Mouse (Mus musculus) liver, postnatal 0 days (tissue): ENCODE data around the gene Rab5a. TPM values are rescaled to one million over a fixed set of nuclear protein-coding genes. Genes with fewer than 3 reads are reported as not detected.

Source experiments
- ATAC-seq: fragments of 200-750 bp; cut with Nextera tagmentation; 2 replicates; pipeline ENCODE4 v1.8.0; 2017; ENCODE audit warnings: mild to moderate bottlenecking, moderate library complexity
- DNase-seq: peaks from one replicate; pipeline ENCODE4 v3.0.0-alpha.2; 2016
- H3K27ac ChIP-seq: fragments of 300-500 bp; sonication (generic); 2 replicates; pipeline ENCODE4 v1.5.1; 2014; ENCODE audit warnings: antibody characterized with exemption, moderate library complexity, mild to moderate bottlenecking, low read depth
- H3K27me3 ChIP-seq: fragments of 300-500 bp; sonication (generic); 2 replicates; pipeline ENCODE4 v1.6.1; 2014; ENCODE audit warnings: low read length, control low read depth, mixed read lengths; ENCODE audit not compliant: insufficient read depth
- H3K36me3 ChIP-seq: fragments of 300-500 bp; sonication (generic); replicated peaks from 2 replicates; pipeline ENCODE4 v1.6.1; 2014; ENCODE audit warnings: mild to moderate bottlenecking, control low read depth, low read length, moderate library complexity, mixed read lengths; ENCODE audit not compliant: insufficient read depth
- H3K4me1 ChIP-seq: fragments of 300-500 bp; sonication (generic); 2 replicates; pipeline ENCODE4 v1.6.1; 2014; ENCODE audit warnings: antibody characterized with exemption, mild to moderate bottlenecking, control low read depth; ENCODE audit not compliant: insufficient read depth
- H3K4me2 ChIP-seq: fragments of 300-500 bp; sonication (generic); 2 replicates; pipeline ENCODE4 v1.6.1; 2014; ENCODE audit warnings: low read depth, mild to moderate bottlenecking, low read length, moderate library complexity, mixed read lengths
- H3K4me3 ChIP-seq: fragments of 300-500 bp; sonication (generic); 2 replicates; pipeline ENCODE4 v1.5.1; 2014; ENCODE audit warnings: low read depth, low read length
- H3K9ac ChIP-seq: fragments of 300-500 bp; sonication (generic); replicated peaks from 2 replicates; pipeline ENCODE4 v1.6.1; 2014; ENCODE audit warnings: mild to moderate bottlenecking, moderate library complexity
- H3K9me3 ChIP-seq: fragments of 300-500 bp; sonication (generic); 2 replicates; pipeline ENCODE4 v1.6.1; 2016; ENCODE audit warnings: mild to moderate bottlenecking, control low read depth, low read length, mixed read lengths
- CTCF ChIP-seq: sonication (generic); IDR thresholded peaks from 2 replicates; pipeline ENCODE4 v1.5.1; 2016; ENCODE audit warnings: antibody characterized with exemption, low read depth
- EP300 ChIP-seq: IDR thresholded peaks from 2 replicates; pipeline ENCODE4 v1.6.1; 2016; ENCODE audit warnings: antibody characterized with exemption, low read depth, mild to moderate bottlenecking
- WGBS: fragments of 180-500 bp; shearing (Covaris S2); extraction: QIAGEN DNeasy Blood & Tissue Kit; methylation state at CpG from one replicate; pipeline ENCODE4 v1.1.7; 2014; ENCODE audit not compliant: insufficient replicate concordance; 5-methylcytosine and 5-hydroxymethylcytosine counted together
- polyA plus RNA-seq: library from polyadenylated mRNA; unstranded; fragments of >200 nt; fragmentation: Nextera tagmentation; extraction: Ambion mirVana; gene quantifications from 2 replicates; pipeline ENCODE4 v1.2.1, GENCODE M21; 2015

Gene Rab5a
- polyA plus RNA-seq, 1 experiment from 2014 or later, result 32.6 TPM

GRCm38 (mm10) chr17:53554813-53555212, 75.8 kb downstream of the Rab5a start:
- H3K4me3 ChIP-seq, result no peak overlapping the region
- H3K27ac ChIP-seq, result peak overlapping the region; percentile 19; the same call in 1 of the 2 replicates
- no peaks in the 10 kb centered on the region for H3K27me3 ChIP-seq
- DNase-seq (no peak), ATAC-seq (peak; percentile 80)
- H3K9me3 ChIP-seq, result no peaks in the 10 kb centered on the region
- no peak overlapping the region for H3K9ac ChIP-seq
- peak overlapping the region; percentile 23 for H3K4me2 ChIP-seq
- no peaks in the 10 kb centered on the region for H3K36me3 ChIP-seq
- TF ChIP-seq CTCF, result no peak
- peak; percentile 92 for TF ChIP-seq EP300
- H3K4me1 ChIP-seq, result no peaks in the 10 kb centered on the region
- 46% methylated on average over 3 of the region's 3 CpGs for WGBS

Other genes starting within 250 kb of the Rab5a start
- gene Efhb, start 15.9 kb upstream of the Rab5a start, polyA plus RNA-seq, result 0.09 and 0.11 TPM in 2 replicates
- gene Pp2d1, start 60.2 kb downstream of the Rab5a start, polyA plus RNA-seq, result not detected in 2 replicates
- 5.5 and 6.2 TPM in 2 replicates for gene Kat2b, start 87.6 kb downstream of the Rab5a start, polyA plus RNA-seq
- gene Sgo1, start 210.1 kb downstream of the Rab5a start, polyA plus RNA-seq, result 21.4 and 24.6 TPM in 2 replicates